ENCODE assay signal across 8 mouse cellular contexts in genomic region chr8:105326141-105326672, GRCm38 (mm10). TPM values are rescaled to one million over a fixed set of nuclear protein-coding genes. Genes with fewer than 3 reads are reported as not detected.
A peak's percentile ranks its signal among the peaks of the same experiment; 100 is the strongest.
DNase-seq lines count a peak whose midpoint lies in the region; ATAC-seq lines count a peak whose summit lies in the region.

Lrrc29 (minus strand) TSS chr8:105326278.
Tmem208 (plus strand) TSS chr8:105326354.

- peaks cover 31% of the 10 kb centered on the region for H3K4me1 ChIP-seq in hindbrain, embryonic 13.5 days (replicated peaks)

- peak; percentile 93 for ATAC-seq in hindbrain, embryonic 13.5 days (ENCODE audit: low FRiP score)

- peak within 1 kb of the TSS; percentile 79 for H3K4me3 ChIP-seq in hindbrain, embryonic 13.5 days

- H3K9ac ChIP-seq in hindbrain, embryonic 13.5 days: peak within 1 kb of the TSS; percentile 92

- peak within 1 kb of the TSS; percentile 88 for H3K27ac ChIP-seq in hindbrain, embryonic 13.5 days

- H3K36me3 ChIP-seq in hindbrain, embryonic 13.5 days: peaks cover 47% of the 10 kb centered on the region

- no peaks in the 10 kb centered on the region for H3K9me3 ChIP-seq in hindbrain, embryonic 13.5 days

- peak within 1 kb of the TSS; percentile 85 for H3K4me2 ChIP-seq in hindbrain, embryonic 13.5 days

- no peaks in the 10 kb centered on the region for H3K27me3 ChIP-seq in hindbrain, embryonic 13.5 days

- under 1% methylated on average over 36 of the region's 36 CpGs for WGBS in hindbrain, embryonic 13.5 days

- DNase-seq in T-cell, adult 2 months (ENCODE audit: low spot score): peak; percentile 97
- peak; percentile 97 to 99 for DNase-seq in cerebellum, postnatal 25 days
- peak; percentile 91 to 96 for DNase-seq in frontal cortex, postnatal 25 days (ENCODE audit: low spot score in 2 of 2)
- peak; percentile 96 for DNase-seq in layer of hippocampus, postnatal 36 days
- DNase-seq in lung, postnatal 25 days (ENCODE audit: low spot score): peak; percentile 98
- peak; percentile 84 for DNase-seq in retina, adult 2 months (ENCODE audit: low read depth, low spot score)
- peak; percentile 98 for DNase-seq in thymus, postnatal 25 days

RNA-seq across cellular contexts. Expression of gene Lrrc29, which starts in this region (rescaled TPM):
- polyA plus RNA-seq in hindbrain, embryonic 13.5 days (2015; fragmentation: Nextera tagmentation; extraction: Ambion mirVana): 0.82 and 1.4 TPM in 2 replicates
- total RNA-seq in layer of hippocampus, postnatal 36 days (2021): 1 to 10 TPM; 5.9 to 7.8 TPM

RNA-seq across cellular contexts. Expression of gene Tmem208, which starts in this region (rescaled TPM):
- polyA plus RNA-seq in hindbrain, embryonic 13.5 days (2015; fragmentation: Nextera tagmentation; extraction: Ambion mirVana): 133 and 136 TPM in 2 replicates
- total RNA-seq in layer of hippocampus, postnatal 36 days (2021): 10 to 100 TPM; 44.1 to 47.9 TPM

Comparison
In these comparisons a context has a peak if more than half of its experiments do, and no peak if none do; other contexts are left out.
1. Peak in every context shown above with its lines: DNase-seq, ATAC-seq, H3K4me3 ChIP-seq and H3K27ac ChIP-seq.